8 mouse cellular contexts compared by ENCODE assay signal in genomic region chr1:183296877-183297383, GRCm38 (mm10). TPM values are rescaled to one million over a fixed set of nuclear protein-coding genes. Genes with fewer than 3 reads are reported as not detected.
DNase-seq lines count a peak whose midpoint lies in the region; ATAC-seq and TF ChIP-seq lines count a peak whose summit lies in the region.

Gene Brox, minus strand, starts transcription at chr1:183297269.

- no peaks in the 10 kb centered on the region for H3K27me3 ChIP-seq in C2C12 (ENCODE audit: control insufficient read depth, insufficient read depth, insufficient read length)
- H3K27me3 ChIP-seq in erythroblast, embryonic 14.5 days (ENCODE audit: control insufficient read depth), result no peaks in the 10 kb centered on the region
- H3K27me3 ChIP-seq in heart, embryonic 11.5 days (ENCODE audit: control insufficient read depth, insufficient read depth, low read length), result no peaks in the 10 kb centered on the region
- H3K27me3 ChIP-seq in kidney, embryonic 16.5 days (ENCODE audit: insufficient read depth, low read length), result no peaks in the 10 kb centered on the region
- H3K27me3 ChIP-seq in liver, adult 2 months (ENCODE audit: control insufficient read depth, insufficient read depth, low read length), result no peaks in the 10 kb centered on the region
- H3K27me3 ChIP-seq in myocyte (ENCODE audit: control insufficient read depth, insufficient read depth, insufficient read length), result no peaks in the 10 kb centered on the region
- no peaks in the 10 kb centered on the region for H3K27me3 ChIP-seq in splenic B cell, adult 2 months (ENCODE audit: control insufficient read depth, insufficient read depth, low read length, poor library complexity, severe bottlenecking)

- H3ac ChIP-seq in C2C12 (ENCODE audit: control insufficient read depth, insufficient read length, low read depth), result peak within 1 kb of the TSS; percentile 96
- H3ac ChIP-seq in myocyte (ENCODE audit: control insufficient read depth, insufficient read length), result peak within 1 kb of the TSS; percentile 26

- peak; percentile 67; the same call in 1 of the 2 replicates for TF ChIP-seq POLR2A in brain, embryonic 14.5 days (IDR thresholded peaks at IDR 0.05; ENCODE audit: borderline replicate concordance, extremely low read depth, insufficient read depth, insufficient read length, poor library complexity, severe bottlenecking)
- TF ChIP-seq POLR2A in liver, adult 2 months (IDR thresholded peaks at IDR 0.05; ENCODE audit: extremely low read depth, insufficient read depth, low read length), result 0 out of 2 replicates have a peak, but pooled peaks have one; percentile 57
- TF ChIP-seq POLR2A in myocyte (IDR thresholded peaks at IDR 0.05; ENCODE audit: insufficient read length, low read depth), result peak; percentile 71

- H3K4me2 ChIP-seq in heart, embryonic 11.5 days, result peak within 1 kb of the TSS; percentile 61
- H3K4me2 ChIP-seq in kidney, embryonic 16.5 days (replicated peaks; ENCODE audit: low read depth, low read length), result peak within 1 kb of the TSS; percentile 57
- peak within 1 kb of the TSS; percentile 61 for H3K4me2 ChIP-seq in myocyte (ENCODE audit: low read depth)

- peaks cover 30% of the 10 kb centered on the region for H3K79me3 ChIP-seq in C2C12 (ENCODE audit: low read depth)

- peak within 1 kb of the TSS; percentile 41 for H3K27ac ChIP-seq in heart, embryonic 11.5 days (ENCODE audit: low read depth, low read length)
- peak within 1 kb of the TSS; percentile 26 for H3K27ac ChIP-seq in kidney, embryonic 16.5 days (ENCODE audit: low read length)
- peak within 1 kb of the TSS; percentile 92 for H3K27ac ChIP-seq in liver, adult 2 months (replicated peaks; ENCODE audit: insufficient read depth, low read depth, low read length)

- H3K4me3 ChIP-seq in C2C12 (ENCODE audit: insufficient read depth, poor library complexity, severe bottlenecking), result peak within 1 kb of the TSS; percentile 45
- peak within 1 kb of the TSS; percentile 65 for H3K4me3 ChIP-seq in erythroblast, embryonic 14.5 days (replicated peaks)
- H3K4me3 ChIP-seq in heart, embryonic 11.5 days (ENCODE audit: low read depth, low read length), result peak within 1 kb of the TSS; percentile 53
- peak within 1 kb of the TSS; percentile 54 for H3K4me3 ChIP-seq in kidney, embryonic 16.5 days (ENCODE audit: low read length)
- peak within 1 kb of the TSS; percentile 79 for H3K4me3 ChIP-seq in liver, adult 2 months (ENCODE audit: insufficient read depth, low read depth, low read length)
- peak within 1 kb of the TSS; percentile 40 for H3K4me3 ChIP-seq in myocyte

- peaks cover 2% of the 10 kb centered on the region; the same call in 1 of the 2 replicates for H3K4me1 ChIP-seq in erythroblast, embryonic 14.5 days (ENCODE audit: control insufficient read depth)
- no peaks in the 10 kb centered on the region for H3K4me1 ChIP-seq in heart, embryonic 11.5 days (ENCODE audit: control insufficient read depth, insufficient read depth, low read length)
- H3K4me1 ChIP-seq in kidney, embryonic 16.5 days (ENCODE audit: insufficient read depth, low read length), result no peaks in the 10 kb centered on the region
- H3K4me1 ChIP-seq in liver, adult 2 months (ENCODE audit: control insufficient read depth, insufficient read depth, low read length), result peaks cover 3% of the 10 kb centered on the region; the same call in 1 of the 2 replicates

- no peak for TF ChIP-seq CTCF in C2C12 (IDR thresholded peaks at IDR 0.05; ENCODE audit: control insufficient read depth, insufficient read depth, insufficient read length)
- TF ChIP-seq CTCF in brain, embryonic 14.5 days (IDR thresholded peaks at IDR 0.05; ENCODE audit: borderline replicate concordance, extremely low read depth, insufficient read depth, insufficient read length), result no peak
- no peak for TF ChIP-seq CTCF in liver, adult 2 months (IDR thresholded peaks at IDR 0.05; ENCODE audit: low read depth, low read length)

- peak within 1 kb of the TSS; percentile 55 for H3K9ac ChIP-seq in heart, embryonic 11.5 days (ENCODE audit: low read depth, low read length)
- H3K9ac ChIP-seq in kidney, embryonic 16.5 days (replicated peaks; ENCODE audit: low read length), result peak within 1 kb of the TSS; percentile 60
- peak within 1 kb of the TSS; percentile 87 for H3K9ac ChIP-seq in liver, adult 2 months (ENCODE audit: low read depth, low read length)

- peak; percentile 82 for ATAC-seq in heart, embryonic 11.5 days (replicated peaks; ENCODE audit: insufficient number of reproducible peaks, low FRiP score, low TSS enrichment)
- peak; percentile 90 for ATAC-seq in kidney, embryonic 16.5 days (ENCODE audit: low FRiP score, low TSS enrichment)

- H3K36me3 ChIP-seq in C2C12 (ENCODE audit: control insufficient read depth, insufficient read depth), result peaks cover 20% of the 10 kb centered on the region
- H3K36me3 ChIP-seq in erythroblast, embryonic 14.5 days (ENCODE audit: control insufficient read depth), result peaks cover 24% of the 10 kb centered on the region
- no peaks in the 10 kb centered on the region for H3K36me3 ChIP-seq in heart, embryonic 11.5 days (ENCODE audit: control insufficient read depth, insufficient read depth, low read length)
- H3K36me3 ChIP-seq in kidney, embryonic 16.5 days (ENCODE audit: insufficient read depth, low read length), result 0 out of 2 replicates have a peak, but pooled peaks cover 6% of the 10 kb centered on the region
- H3K36me3 ChIP-seq in liver, adult 2 months (ENCODE audit: control insufficient read depth, insufficient read depth, low read length), result peaks cover 14% of the 10 kb centered on the region; the same call in 1 of the 2 replicates
- H3K36me3 ChIP-seq in myocyte (ENCODE audit: control insufficient read depth, insufficient read depth), result peaks cover 7% of the 10 kb centered on the region
- no peaks in the 10 kb centered on the region for H3K36me3 ChIP-seq in splenic B cell, adult 2 months (ENCODE audit: control insufficient read depth, insufficient read depth, low read length, poor library complexity, severe bottlenecking)

- WGBS in heart, embryonic 11.5 days (ENCODE audit: insufficient replicate concordance), result under 1% methylated on average over 38 of the region's 39 CpGs
- under 1% methylated on average over 39 of the region's 39 CpGs for WGBS in kidney, embryonic 16.5 days
- WGBS in liver, adult 2 months, result under 1% methylated on average over 39 of the region's 39 CpGs

- H3K79me2 ChIP-seq in C2C12 (ENCODE audit: control insufficient read depth, insufficient read depth) (peaks cover 60% of the 10 kb centered on the region), myocyte (ENCODE audit: control insufficient read depth, insufficient read depth) (peaks cover 38% of the 10 kb centered on the region)
- peaks cover 4% of the 10 kb centered on the region; the same call in 1 of the 2 replicates for H3K79me2 ChIP-seq in liver, adult 2 months (ENCODE audit: control insufficient read depth, insufficient read depth, low read length)

- no peaks in the 10 kb centered on the region for H3K9me3 ChIP-seq in erythroblast, embryonic 14.5 days (ENCODE audit: control insufficient read depth, low read length)
- no peaks in the 10 kb centered on the region for H3K9me3 ChIP-seq in heart, embryonic 11.5 days (replicated peaks; ENCODE audit: control insufficient read depth, low read length)
- H3K9me3 ChIP-seq in kidney, embryonic 16.5 days (ENCODE audit: low read length), result no peaks in the 10 kb centered on the region

- peak; percentile 97 for DNase-seq in brain, embryonic 14.5 days (ENCODE audit: low read depth)
- peak; percentile 80 for DNase-seq in liver, adult 2 months (ENCODE audit: extremely low read depth, low read depth, low spot score)
- DNase-seq in splenic B cell, adult 2 months (ENCODE audit: low read depth, low spot score), result peak; percentile 93

TF ChIP-seq in C2C12, 6 proteins besides CTCF, POLR2A, EP300 and RAD21:
- TF ChIP-seq MYOD1 (IDR thresholded peaks at IDR 0.05; ENCODE audit: control insufficient read depth, insufficient read length, low read depth) (no peak), MYOG (IDR thresholded peaks at IDR 0.05; ENCODE audit: control insufficient read depth, extremely low read depth, insufficient read length) (no peak), FOSL1 (IDR thresholded peaks at IDR 0.05; ENCODE audit: insufficient read depth, low read length, poor library complexity, severe bottlenecking) (no peak), USF1 (IDR thresholded peaks at IDR 0.05; ENCODE audit: low read depth) (peak; percentile 98), CEBPB (IDR thresholded peaks at IDR 0.05; ENCODE audit: low read depth) (no peak), MAX (IDR thresholded peaks at IDR 0.05) (peak; percentile 66)
TF ChIP-seq in C2C12: peak in this region for 2.

TF ChIP-seq in myocyte, 11 proteins besides CTCF, POLR2A, EP300 and RAD21:
- TF ChIP-seq E2F4 (IDR thresholded peaks at IDR 0.05; ENCODE audit: insufficient read depth) (no peak), MYOD1 (IDR thresholded peaks at IDR 0.05; ENCODE audit: control insufficient read depth in 1 of 3, insufficient read length in 2 of 3, low read depth in 2 of 3) (peak in 2 of 3 experiments; percentile 56 to 67), POLR2AphosphoS2 (IDR thresholded peaks at IDR 0.05; ENCODE audit: insufficient read length, low read depth) (peak; percentile 76), TCF3 (IDR thresholded peaks at IDR 0.05; ENCODE audit: insufficient read length, low read depth) (peak; percentile 14), TCF12 (IDR thresholded peaks at IDR 0.05; ENCODE audit: insufficient read depth, poor library complexity, severe bottlenecking) (no peak), REST (IDR thresholded peaks at IDR 0.05; ENCODE audit: insufficient read depth, insufficient read length) (no peak), MYOG (IDR thresholded peaks at IDR 0.05; ENCODE audit: control insufficient read depth in 1 of 3, insufficient read depth in 1 of 3, insufficient read length in 2 of 3, low read depth in 2 of 3) (peak; percentile 47 to 82 (median 60)), USF1 (IDR thresholded peaks at IDR 0.05; ENCODE audit: low read depth) (peak; percentile 97), MAX (IDR thresholded peaks at IDR 0.05; ENCODE audit: low read depth) (no peak), SRF (IDR thresholded peaks at IDR 0.05; ENCODE audit: control insufficient read depth, insufficient read length, low read depth) (peak; percentile 52)
TF ChIP-seq in myocyte: peak in this region for 6.

RNA-seq across cellular contexts. Expression of gene Brox, which starts in this region (rescaled TPM):
- polyA plus RNA-seq in C2C12 (2012; fragmentation: generic; extraction: Trizol) (17.3 TPM), myocyte (2012; fragmentation: generic; extraction: Trizol) (26.6 TPM)
- polyA plus RNA-seq in brain, embryonic 14.5 days (2012; rRNA removed), result 75.5 and 82.1 TPM in 2 replicates
- 0.35 and 0.40 TPM in 2 replicates for polyA plus RNA-seq in erythroblast, embryonic 14.5 days (2012)
- polyA plus RNA-seq in heart, embryonic 11.5 days (2014; fragmentation: Nextera tagmentation; extraction: Ambion mirVana), result 43.1 and 45.3 TPM in 2 replicates
- polyA plus RNA-seq in kidney, embryonic 16.5 days (2015; fragmentation: Nextera tagmentation; extraction: Ambion mirVana), result 55.1 and 55.8 TPM in 2 replicates
- 26.7 and 29.5 TPM in 2 replicates for total RNA-seq in liver, adult 2 months (2014; rRNA removed)
- 7.1 and 8.2 TPM in 2 replicates for polyA plus RNA-seq in liver, adult 2 months (2012; rRNA removed)

Comparison
In these comparisons a context has a peak if more than half of its experiments do, and no peak if none do; other contexts are left out.
1. Peak in every context shown above with its lines: DNase-seq, ATAC-seq, H3K4me3 ChIP-seq and H3K27ac ChIP-seq.
2. H3K27ac ChIP-seq: peak in every context shown above with its lines; median percentile 92 in liver, adult 2 months; 41 in heart, embryonic 11.5 days; 26 in kidney, embryonic 16.5 days.